Mouse (Mus musculus) central nervous system, embryonic 14 days (tissue): ENCODE results near the gene Kcnh6. TPM values are rescaled to one million over a fixed set of nuclear protein-coding genes. Genes with fewer than 3 reads are reported as not detected.

Experiments used
- polyA plus RNA-seq: library from polyadenylated mRNA; depleted of rRNA; stranded (reverse); fragments of >200 nt; gene quantifications from 2 replicates; pipeline ENCODE4 v1.2.3, GENCODE M21; 2012; rRNA removed

Kcnh6 gene
- 1.2 and 2.2 TPM in 2 replicates for polyA plus RNA-seq

DNA sequence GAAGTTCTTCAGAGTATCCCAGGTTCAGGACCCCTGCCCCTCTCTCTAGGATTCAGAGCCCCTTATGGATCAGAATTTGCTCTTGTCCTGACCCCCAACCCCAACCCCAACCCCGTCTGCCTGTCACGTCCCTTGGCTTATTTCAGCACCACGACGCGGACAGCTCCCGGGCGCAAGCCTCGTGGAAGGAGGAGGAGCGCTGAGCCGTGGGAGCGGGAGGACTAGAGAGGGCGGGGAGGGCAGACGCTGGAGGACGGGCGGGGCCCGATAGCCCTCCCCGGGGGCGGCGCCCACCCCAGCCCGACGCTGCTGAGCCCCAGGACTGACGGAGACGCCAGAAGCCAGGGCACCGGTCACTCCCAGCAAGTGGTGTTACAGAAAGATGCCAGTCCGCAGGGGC lies at the start of gene Kcnh6:
Kcnh6 (plus strand) TSS at position 304 of the 400 bp plus-strand sequence.

DNA sequence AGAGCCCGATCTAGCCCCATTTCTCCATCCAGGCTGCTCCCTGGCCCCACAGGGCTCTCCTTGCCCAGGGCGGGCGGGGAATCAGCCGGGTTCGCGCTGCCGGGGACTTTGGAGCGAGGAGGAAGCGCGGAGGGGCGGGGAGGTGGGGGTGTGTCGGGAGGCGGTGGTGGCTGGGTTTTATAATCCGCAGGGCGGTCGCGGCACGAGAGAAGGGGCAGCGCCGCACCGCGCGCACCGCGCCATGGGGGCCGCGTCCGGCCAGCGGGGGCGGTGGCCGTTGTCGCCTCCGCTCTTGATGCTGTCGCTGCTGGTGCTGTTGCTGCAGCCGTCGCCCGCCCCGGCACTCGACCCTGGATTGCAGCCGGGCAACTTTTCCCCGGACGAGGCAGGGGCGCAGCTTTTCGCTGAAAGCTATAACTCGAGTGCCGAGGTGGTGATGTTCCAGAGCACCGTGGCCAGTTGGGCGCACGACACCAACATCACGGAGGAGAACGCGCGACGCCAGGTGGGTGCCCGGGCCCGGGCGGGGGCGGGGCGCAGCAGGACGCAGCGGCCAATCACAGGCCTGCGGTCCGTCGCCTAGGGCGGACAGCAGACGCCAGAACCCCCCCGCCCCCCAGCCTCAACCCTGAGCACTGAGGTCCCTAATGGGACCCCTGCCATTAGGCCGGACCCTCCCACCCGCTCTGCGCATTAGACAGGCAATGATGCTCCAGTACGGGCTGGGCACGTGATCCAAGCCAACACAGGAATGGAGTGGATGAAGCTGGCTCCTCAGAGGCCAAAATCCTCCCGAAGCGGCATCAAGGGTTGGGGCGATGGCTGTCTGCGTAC lies 40.0 kb upstream of the Kcnh6 start, which contains the start of gene Ace:
Ace (plus strand) TSS at position 205 of the 834 bp plus-strand sequence.

DNA sequence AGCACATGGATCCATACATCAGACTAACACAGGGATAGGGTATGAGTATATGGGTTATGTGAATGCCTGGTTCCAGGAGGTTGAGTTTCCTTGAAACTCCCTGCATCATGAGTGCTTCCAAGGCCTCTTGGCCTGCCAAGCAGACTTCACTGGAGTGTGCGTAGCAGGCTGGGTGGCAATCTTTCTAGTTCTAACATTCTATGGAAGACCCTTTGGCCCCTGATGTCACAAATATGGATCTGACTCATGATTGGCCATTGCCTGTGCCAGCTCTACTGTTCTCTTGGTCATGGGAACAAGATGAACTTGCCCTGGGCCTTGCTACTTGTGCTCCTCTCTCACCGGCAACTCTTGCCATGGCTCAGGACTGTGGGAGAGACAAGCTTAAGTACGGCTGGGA lies 13.5 kb upstream of the Kcnh6 start, which contains the start of gene Ace3:
Ace3 (plus strand) TSS at position 301 of the 400 bp plus-strand sequence.

DNA sequence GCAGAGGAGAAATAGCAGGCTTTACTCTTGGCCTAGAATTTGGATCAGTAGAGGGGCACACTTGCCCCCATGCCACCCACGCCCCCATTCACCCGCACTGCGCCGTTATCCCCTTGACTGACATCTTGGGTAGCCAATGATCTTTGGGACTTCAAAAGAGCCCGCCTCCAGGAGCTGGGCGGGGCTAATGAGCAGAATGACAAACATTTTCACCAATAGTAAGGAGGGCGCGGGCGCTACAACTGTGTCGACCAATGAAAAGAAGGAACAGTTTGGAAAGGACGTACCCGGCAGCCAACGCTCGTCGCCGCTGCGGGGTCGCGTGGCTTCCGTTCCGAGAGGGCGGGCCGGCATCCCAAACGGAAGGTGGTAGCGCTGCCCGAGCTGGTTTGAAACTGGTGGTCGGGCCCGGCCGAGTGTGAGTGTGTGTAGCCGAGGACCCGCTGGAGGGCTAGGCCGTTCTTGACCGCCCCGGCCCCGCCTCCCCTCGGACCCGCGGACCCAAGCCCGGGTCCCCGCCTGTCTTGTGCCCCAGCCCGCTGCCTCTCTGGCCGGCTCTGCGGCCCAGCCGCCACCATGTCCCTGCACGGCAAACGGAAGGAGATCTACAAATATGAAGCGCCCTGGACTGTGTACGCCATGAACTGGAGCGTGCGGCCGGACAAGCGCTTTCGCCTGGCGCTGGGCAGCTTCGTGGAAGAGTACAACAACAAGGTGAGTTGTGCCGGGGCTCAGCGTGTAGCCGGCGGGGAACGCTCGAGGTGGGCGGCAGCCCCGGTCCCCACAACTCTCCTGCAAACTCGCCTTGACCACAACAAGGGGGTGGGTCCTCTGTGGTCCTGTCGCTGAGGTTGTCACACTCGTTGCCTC lies 28.9 kb downstream of the Kcnh6 start, which contains the start of gene Dcaf7:
Dcaf7 (plus strand) TSS at position 325 of the 870 bp plus-strand sequence.

DNA sequence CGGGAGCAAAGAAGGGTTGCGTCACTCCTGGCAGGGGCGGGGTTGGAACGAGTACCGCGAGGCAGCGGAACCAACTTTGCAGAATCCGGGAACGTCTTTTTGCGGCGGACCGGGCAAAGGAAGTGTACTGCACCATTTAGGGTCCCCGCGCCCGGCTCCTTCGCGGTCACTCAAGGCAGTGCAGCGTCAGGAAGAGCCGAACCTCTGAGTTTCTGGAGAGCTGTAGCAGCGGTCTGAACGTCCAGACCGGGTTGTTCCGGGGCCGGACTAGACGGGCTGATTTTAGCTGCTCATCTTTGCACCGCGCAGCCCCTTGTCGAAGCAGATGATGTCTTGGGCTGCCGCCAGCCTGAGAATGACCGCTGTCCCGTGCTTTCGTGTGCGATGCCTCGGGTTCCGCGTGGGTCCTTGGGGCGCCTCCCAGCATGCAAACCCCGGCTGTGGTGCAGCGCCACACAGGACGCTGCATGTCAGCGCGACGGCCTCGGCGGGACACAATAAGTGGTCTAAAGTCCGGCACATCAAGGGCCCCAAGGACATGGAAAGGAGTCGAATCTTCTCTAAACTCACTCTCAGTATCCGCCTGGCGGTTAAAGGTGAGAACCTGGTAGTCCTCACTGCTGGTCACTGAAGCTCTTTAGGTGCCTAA lies 58.1 kb downstream of the Kcnh6 start, which contains the start of gene Taco1:
Taco1 (plus strand) TSS at position 139 of the 649 bp plus-strand sequence.

Other genes with a start within 250 kb of the Kcnh6 start
- 22.1 and 29.5 TPM in 2 replicates for gene Cyb561, start 54.8 kb upstream of the Kcnh6 start, polyA plus RNA-seq
- gene Ace, start 40.2 kb upstream of the Kcnh6 start, polyA plus RNA-seq: 4.8 and 4.9 TPM in 2 replicates
- gene Ace3, start 13.4 kb upstream of the Kcnh6 start, polyA plus RNA-seq: not detected in 2 replicates
- 119 and 125 TPM in 2 replicates for gene Dcaf7, start 28.7 kb downstream of the Kcnh6 start, polyA plus RNA-seq
- 13.0 and 14.4 TPM in 2 replicates for gene Taco1, start 57.9 kb downstream of the Kcnh6 start, polyA plus RNA-seq
- 32.4 and 34.3 TPM in 2 replicates for gene Map3k3, start 76.5 kb downstream of the Kcnh6 start, polyA plus RNA-seq
- gene Gm10840, start 152.7 kb downstream of the Kcnh6 start, polyA plus RNA-seq: 0.34 TPM in 1 of 2 replicates, not detected in the other
- 117 and 125 TPM in 2 replicates for gene Limd2, start 152.7 kb downstream of the Kcnh6 start, polyA plus RNA-seq
- 51.7 and 54.4 TPM in 2 replicates for gene Strada, start 194.0 kb downstream of the Kcnh6 start, polyA plus RNA-seq
- 56.5 and 57.1 TPM in 2 replicates for gene Ccdc47, start 208.2 kb downstream of the Kcnh6 start, polyA plus RNA-seq
- gene Ddx42, start 208.8 kb downstream of the Kcnh6 start, polyA plus RNA-seq: 64.0 and 68.3 TPM in 2 replicates
- gene Ftsj3, start 248.0 kb downstream of the Kcnh6 start, polyA plus RNA-seq: 41.8 and 42.3 TPM in 2 replicates
- gene Psmc5, start 248.0 kb downstream of the Kcnh6 start, polyA plus RNA-seq: 211 and 214 TPM in 2 replicates